Mouse (Mus musculus): ENCODE measurements at regions not wholly inside any gene's neighbourhood (a gene's known extent, or its start where the extent isn't known, plus 50 kb on each side); places are given as distances from the start of the nearest gene placed in this dataset.

DNA sequence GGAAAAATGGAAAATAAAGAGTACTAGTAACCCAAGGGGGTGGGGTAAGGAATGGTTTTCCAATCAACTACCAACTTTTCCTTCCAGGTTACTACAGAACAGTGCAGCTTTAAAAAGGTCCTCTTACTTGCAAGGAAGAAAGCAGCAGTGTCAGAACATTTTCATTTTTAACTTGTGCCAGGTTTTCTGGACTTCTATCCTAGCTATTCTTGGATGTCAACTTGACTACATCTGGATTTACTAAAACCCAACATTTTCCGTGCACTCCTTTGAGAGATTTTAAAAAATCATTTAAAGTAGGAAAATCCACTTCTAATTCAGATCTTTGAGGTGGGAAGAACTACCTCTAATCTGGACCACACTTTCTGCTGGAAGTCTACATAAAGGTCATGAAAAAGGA, 358.4 kb downstream of the Tmem38b start:
- no peak for TF ChIP-seq POLR2A (IDR thresholded peaks at IDR 0.05; ENCODE audit: extremely low read depth, insufficient read depth, low read length)
- no peak for TF ChIP-seq CTCF (IDR thresholded peaks at IDR 0.05; ENCODE audit: low read depth, low read length)
